Mouse (Mus musculus) testis, adult 2 months (tissue): Measurements from ENCODE around the gene Usp34. TPM values are rescaled to one million over a fixed set of nuclear protein-coding genes. Genes with fewer than 3 reads are reported as not detected.
"Not testable (repeated sequence)": the region's sequence is repeated elsewhere in the genome, so short reads cannot be mapped to it uniquely, and the experiment has no call there.

Source experiments
- H3K27ac ChIP-seq: fragments of 200-500 bp; 2 replicates; pipeline ENCODE4 v1.5.1; 2012; ENCODE audit warnings: low read depth, low read length; ENCODE audit not compliant: control insufficient read depth, insufficient read depth
- H3K27me3 ChIP-seq: fragments of 200-500 bp; 2 replicates; pipeline ENCODE4 v1.6.1; 2012; ENCODE audit warnings: mild to moderate bottlenecking, low read length, moderate library complexity; ENCODE audit not compliant: control insufficient read depth, insufficient read depth
- H3K36me3 ChIP-seq: fragments of 200-500 bp; 2 replicates; pipeline ENCODE4 v1.6.1; 2012; ENCODE audit warnings: mild to moderate bottlenecking, low read length; ENCODE audit not compliant: control insufficient read depth, insufficient read depth
- H3K4me1 ChIP-seq: fragments of 200-500 bp; 2 replicates; pipeline ENCODE4 v1.6.1; 2012; ENCODE audit warnings: low read length; ENCODE audit not compliant: control insufficient read depth, insufficient read depth
- H3K4me3 ChIP-seq: fragments of 200-500 bp; 2 replicates; pipeline ENCODE4 v1.5.1; 2012; ENCODE audit warnings: low read depth, mild to moderate bottlenecking, low read length, moderate library complexity, mixed read lengths; ENCODE audit not compliant: control insufficient read depth
- CTCF ChIP-seq: fragments of 200-500 bp; IDR thresholded peaks from 2 replicates; pipeline ENCODE4 v1.5.1; 2012; ENCODE audit warnings: low read depth, mild to moderate bottlenecking, inconsistent platforms, low read length, moderate library complexity; ENCODE audit not compliant: control insufficient read depth, insufficient read depth, insufficient replicate concordance
- POLR2A ChIP-seq: fragments of 200-500 bp; IDR thresholded peaks from 2 replicates; pipeline ENCODE4 v1.6.1; 2012; ENCODE audit warnings: low read depth, mild to moderate bottlenecking, inconsistent platforms, low read length, moderate library complexity; ENCODE audit not compliant: control insufficient read depth
- polyA plus RNA-seq: library from polyadenylated mRNA; depleted of rRNA; stranded (reverse); fragments of >200 nt; gene quantifications from 2 replicates; pipeline ENCODE4 v1.2.3, GENCODE M21; 2012

The Usp34 gene
- polyA plus RNA-seq, 1 experiment: 23.4 TPM

DNA sequence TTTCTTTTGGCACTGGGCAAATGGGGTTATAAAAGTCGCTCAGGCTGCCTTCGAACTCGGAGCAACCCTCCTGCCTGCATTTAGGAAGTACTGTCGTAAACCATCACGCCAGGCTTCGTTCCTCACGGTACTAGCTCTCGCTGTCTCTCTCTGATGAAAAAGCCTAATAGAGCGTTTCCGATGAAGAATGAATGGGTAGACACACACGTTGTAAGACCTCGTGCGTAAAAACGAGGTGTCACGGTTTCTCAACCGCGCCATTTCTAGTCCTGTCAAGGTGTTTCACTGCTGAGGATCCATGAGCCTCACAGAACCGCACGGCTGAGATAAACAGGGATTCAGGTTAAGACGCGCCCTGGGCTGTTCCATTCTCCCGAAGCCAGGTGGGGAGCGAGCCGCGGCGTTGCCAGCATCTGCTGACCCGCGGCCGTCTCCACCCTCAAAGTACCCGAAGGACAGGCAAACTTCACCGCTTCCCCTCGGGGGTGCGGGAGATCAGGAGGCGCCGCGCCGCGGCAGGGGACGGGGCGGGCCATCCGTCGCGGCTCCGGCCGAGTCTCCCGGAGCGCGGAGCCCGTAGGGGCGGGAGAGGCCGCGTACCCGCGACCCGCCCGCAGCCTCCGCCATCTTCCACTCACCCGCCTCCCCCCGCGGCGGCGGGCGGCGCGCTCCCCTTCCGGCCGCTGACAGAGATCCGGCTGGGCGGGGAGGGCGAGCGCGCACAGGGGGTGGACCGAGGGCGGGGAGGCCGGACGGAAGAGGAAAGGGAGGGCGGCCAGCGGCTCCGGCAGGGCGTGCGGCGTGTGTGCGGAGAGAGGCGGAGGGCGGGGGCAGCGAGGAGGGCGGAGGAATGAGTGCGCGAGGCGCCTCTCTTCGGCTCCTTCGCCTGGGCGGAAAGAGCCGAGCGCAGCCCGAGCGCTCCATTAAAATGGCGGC, 754 bp upstream of the Usp34 start:
- Histone ChIP-seq H3K36me3 (no peaks in the 10 kb centered on the region), H3K27ac (peak overlapping the region; percentile 97), H3K4me3 (peak overlapping the region; percentile 94), H3K4me1 (peaks cover 2% of the 10 kb centered on the region; the same call in 1 of the 2 replicates), H3K27me3 (no peaks in the 10 kb centered on the region)
- TF ChIP-seq POLR2A (peak; percentile 90), CTCF (no peak)

DNA sequence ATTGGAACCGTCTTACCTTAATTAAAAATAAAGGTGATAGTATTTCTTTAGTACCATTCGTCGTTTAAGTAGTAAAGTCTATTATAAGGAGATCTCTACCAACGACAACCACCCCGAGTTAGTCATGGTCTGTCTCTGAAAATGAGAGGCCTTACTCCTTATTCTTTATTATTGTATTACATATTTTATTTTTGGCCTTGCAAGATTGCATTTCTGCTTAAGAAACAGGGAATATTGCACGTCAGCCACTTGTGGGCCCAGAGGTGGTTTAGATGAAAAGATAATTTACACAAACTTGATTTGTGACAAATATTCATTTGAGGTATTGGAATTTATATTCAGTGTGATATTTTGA, 848 bp downstream of the Usp34 start:
- Histone ChIP-seq H3K27me3 (no peaks in the 10 kb centered on the region), H3K4me3 (peak overlapping the region; percentile 98), H3K36me3 (no peaks in the 10 kb centered on the region), H3K4me1 (peaks cover 2% of the 10 kb centered on the region; the same call in 1 of the 2 replicates), H3K27ac (peak overlapping the region; percentile 95)
- no peak for TF ChIP-seq CTCF
- TF ChIP-seq POLR2A: no peak

DNA sequence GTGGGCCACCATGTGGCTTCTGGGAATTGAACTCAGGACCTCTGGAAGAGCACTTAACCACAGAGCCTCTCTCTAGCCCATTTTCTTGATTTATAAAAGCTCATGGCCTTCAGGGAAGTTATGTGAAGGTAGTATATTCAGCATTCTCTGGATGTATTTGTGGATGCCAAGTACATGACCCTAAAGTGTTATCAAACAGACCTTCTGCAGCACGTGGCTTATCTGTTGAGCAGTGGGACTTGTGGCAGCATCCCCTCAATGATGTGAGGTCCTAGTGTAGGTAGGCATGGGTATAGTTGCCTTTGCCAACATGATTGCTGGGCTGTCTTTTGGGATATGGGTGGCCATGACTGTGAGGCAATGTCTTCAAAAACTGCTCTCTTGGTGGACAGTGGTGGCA, 6.8 kb downstream of the Usp34 start:
- Histone ChIP-seq H3K27ac (no peak overlapping the region), H3K4me3 (no peak overlapping the region), H3K4me1 (no peaks in the 10 kb centered on the region), H3K27me3 (no peaks in the 10 kb centered on the region), H3K36me3 (no peaks in the 10 kb centered on the region)
- no peak for TF ChIP-seq CTCF

DNA sequence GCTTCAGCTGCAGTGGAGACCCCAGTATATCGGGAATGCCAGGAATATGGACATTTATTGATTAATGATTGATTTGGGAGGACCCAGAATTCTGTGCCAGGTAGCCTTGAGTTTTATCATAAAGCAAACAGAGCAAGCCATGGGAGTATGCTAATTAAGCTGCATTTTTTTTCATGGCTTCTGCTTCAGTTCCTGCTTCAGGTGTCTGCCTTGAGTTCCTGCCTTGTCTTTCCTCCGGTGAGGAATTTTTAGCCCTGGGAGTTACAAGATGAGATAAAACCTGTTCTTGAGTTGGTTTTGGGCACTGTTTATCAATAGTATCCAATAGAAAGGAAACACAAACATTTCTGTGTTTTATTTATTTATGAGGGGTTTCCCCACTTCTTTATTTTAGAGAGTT, 22.7 kb downstream of the Usp34 start:
- Histone ChIP-seq H3K27ac (no peak overlapping the region), H3K4me3 (no peak overlapping the region), H3K4me1 (no peaks in the 10 kb centered on the region), H3K36me3 (no peaks in the 10 kb centered on the region), H3K27me3 (no peaks in the 10 kb centered on the region)
- TF ChIP-seq CTCF (no peak), POLR2A (no peak)

DNA sequence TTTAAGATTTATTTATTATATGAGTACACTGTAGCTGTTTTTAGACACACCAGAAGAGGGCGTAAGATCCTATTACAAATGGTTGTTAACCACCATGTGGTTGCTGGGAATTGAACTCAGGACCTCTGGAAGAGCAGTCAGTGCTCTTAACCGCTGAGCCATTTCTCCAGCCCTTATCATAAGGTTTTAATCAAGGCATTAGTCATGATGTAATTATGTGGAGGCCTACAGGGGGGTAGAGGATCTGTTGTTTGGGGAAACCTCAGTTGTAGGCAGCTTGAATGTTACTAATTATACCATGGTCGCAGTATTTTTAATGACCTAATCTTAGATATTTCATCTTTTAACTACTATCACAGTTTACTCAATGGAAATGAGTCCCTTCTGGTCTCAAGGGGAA, 25.4 kb downstream of the Usp34 start:
- no peak for TF ChIP-seq CTCF
- TF ChIP-seq POLR2A: no peak
- H3K36me3 ChIP-seq: no peaks in the 10 kb centered on the region; the same call in 1 of the 2 replicates
- no peak overlapping the region for H3K27ac ChIP-seq
- H3K4me3 ChIP-seq: no peak overlapping the region
- no peaks in the 10 kb centered on the region for H3K4me1 ChIP-seq
- H3K27me3 ChIP-seq: no peaks in the 10 kb centered on the region

DNA sequence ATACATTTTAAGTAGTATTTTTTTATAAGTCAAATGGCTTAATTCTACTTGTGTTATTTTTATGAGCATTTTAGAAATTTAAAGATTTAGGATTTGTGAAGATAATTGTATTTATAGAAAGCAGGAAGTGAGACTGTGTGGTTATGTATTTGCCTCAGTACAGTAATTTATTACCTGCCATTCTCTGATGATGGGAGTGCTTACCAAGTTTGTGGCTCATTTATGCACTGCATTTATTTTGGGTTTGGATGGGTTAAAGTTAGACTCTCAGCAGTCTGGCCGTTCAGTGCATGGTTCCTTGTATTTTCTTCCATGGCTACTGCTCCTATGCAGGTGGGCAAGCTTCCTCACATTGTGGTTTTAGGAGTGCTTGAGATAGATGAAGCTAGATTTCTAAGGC, 28.5 kb downstream of the Usp34 start:
- Histone ChIP-seq H3K36me3 (no peaks in the 10 kb centered on the region; the same call in 1 of the 2 replicates), H3K4me1 (no peaks in the 10 kb centered on the region), H3K4me3 (no peak overlapping the region), H3K27ac (no peak overlapping the region), H3K27me3 (no peaks in the 10 kb centered on the region)
- TF ChIP-seq CTCF (no peak), POLR2A (no peak)

DNA sequence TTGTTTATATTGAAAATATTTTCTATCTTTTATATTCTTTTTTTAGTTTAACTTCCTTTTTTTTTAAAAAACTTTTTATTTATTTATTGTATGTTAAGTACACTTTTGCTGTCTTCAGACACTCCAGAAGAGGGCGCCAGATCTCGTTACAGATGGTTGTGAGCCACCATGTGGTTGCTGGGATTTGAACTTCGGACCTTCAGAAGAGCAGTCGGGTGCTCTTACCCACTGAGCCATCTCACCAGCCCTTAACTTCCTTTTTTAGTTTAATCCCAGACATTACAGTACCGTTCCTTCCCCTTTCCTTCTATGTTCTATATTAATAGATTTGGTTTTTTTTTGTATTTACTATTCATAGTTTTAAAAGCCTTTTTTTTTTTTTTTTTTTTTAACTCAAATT, 50.5 kb downstream of the Usp34 start:
- H3K36me3 ChIP-seq, H3K4me3 ChIP-seq: not testable (repeated sequence)

DNA sequence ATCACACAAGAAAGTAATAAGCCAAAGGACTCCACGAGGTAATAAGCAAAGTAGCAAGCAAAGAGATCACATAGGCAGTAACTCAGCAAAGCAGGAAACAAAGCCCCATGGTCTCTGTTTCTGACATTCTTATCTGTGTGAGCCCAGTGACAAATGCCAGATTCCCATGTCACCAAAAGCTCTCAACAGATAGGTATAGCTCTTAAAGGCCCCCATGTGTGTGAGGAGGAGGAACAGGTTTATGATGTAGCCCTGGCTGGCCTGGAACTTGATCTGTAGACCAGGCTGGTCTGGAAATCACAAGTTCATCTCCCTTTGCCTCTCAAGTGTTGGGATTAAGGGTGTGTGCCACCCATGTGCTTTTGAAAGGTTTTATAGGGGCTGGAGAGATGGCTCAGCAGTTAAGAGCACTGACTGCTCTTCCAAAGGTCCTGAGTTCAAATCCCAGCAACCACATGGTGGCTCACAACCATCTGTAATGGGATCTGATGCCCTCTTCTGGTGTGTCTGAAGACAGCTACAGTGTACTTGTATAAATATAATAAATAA, 53.1 kb downstream of the Usp34 start:
- not testable (repeated sequence) for H3K4me3 ChIP-seq, H3K4me1 ChIP-seq, H3K27ac ChIP-seq, H3K36me3 ChIP-seq, H3K27me3 ChIP-seq

More for the DNA sequence above, 50.5 kb downstream of the Usp34 start:
- not testable (repeated sequence) for H3K27me3 ChIP-seq, H3K27ac ChIP-seq, H3K4me1 ChIP-seq
